Mouse (Mus musculus) heart, adult 2 months (tissue): ENCODE data around the gene Tmem182.

Experiments
- CTCF ChIP-seq: fragments of 200-600 bp; IDR thresholded peaks from 2 replicates; pipeline ENCODE4 v1.8.1; 2022; ENCODE audit warnings: antibody characterized with exemption, mild to moderate bottlenecking, moderate library complexity
- EP300 ChIP-seq: fragments of 200-500 bp; IDR thresholded peaks from 2 replicates; pipeline ENCODE4 v1.6.1; 2011; ENCODE audit warnings: low read depth, low read length, control low read depth; ENCODE audit not compliant: insufficient read depth
- POLR2A ChIP-seq: fragments of 200-500 bp; IDR thresholded peaks from 2 replicates; pipeline ENCODE4 v1.6.1; 2011; ENCODE audit warnings: mild to moderate bottlenecking, low read depth, low read length, control low read depth; ENCODE audit not compliant: insufficient read depth

DNA sequence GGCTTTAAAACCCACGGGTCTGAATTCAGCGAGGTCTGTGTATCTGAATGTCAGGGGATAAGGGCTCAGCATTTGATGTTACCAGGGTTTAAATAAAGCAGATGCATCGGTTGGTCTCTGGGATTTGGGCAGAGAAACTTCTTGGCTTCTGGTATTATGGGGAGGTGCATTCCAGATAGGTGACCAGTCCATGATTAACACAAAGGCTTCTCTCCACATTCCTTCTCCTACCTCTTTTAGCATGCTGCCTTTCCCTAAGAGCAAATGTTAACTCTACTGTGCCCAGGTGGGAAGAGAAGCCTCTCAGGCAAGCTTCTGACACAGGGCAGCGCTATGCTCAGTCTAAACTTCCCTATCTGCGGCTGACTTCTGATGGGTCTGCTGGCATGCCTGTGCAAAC, 32.2 kb upstream of the Tmem182 start:
- TF ChIP-seq POLR2A (no peak), EP300 (no peak), CTCF (no peak)
